Mouse (Mus musculus) C2C12 (cell line): Measurements from ENCODE around the gene Schip1. TPM values are rescaled to one million over a fixed set of nuclear protein-coding genes. Genes with fewer than 3 reads are reported as not detected.

Experiments used
- H3K27me3 ChIP-seq: one replicate; pipeline ENCODE4 v1.6.1; 2011; ENCODE audit not compliant: control insufficient read depth, insufficient read depth, insufficient read length
- H3K36me3 ChIP-seq: one replicate; pipeline ENCODE4 v1.6.1; 2011; ENCODE audit not compliant: control insufficient read depth, insufficient read depth
- H3K4me3 ChIP-seq: one replicate; pipeline ENCODE4 v1.5.1; 2011; ENCODE audit warnings: mild to moderate bottlenecking, control low read depth; ENCODE audit not compliant: poor library complexity, insufficient read depth, severe bottlenecking
- H3K79me2 ChIP-seq: one replicate; pipeline ENCODE4 v1.6.1; 2011; ENCODE audit not compliant: control insufficient read depth, insufficient read depth
- H3K79me3 ChIP-seq: one replicate; pipeline ENCODE4 v1.6.1; 2011; ENCODE audit warnings: low read depth, control low read depth
- H3ac ChIP-seq: one replicate; pipeline ENCODE3; 2011; ENCODE audit warnings: low read depth; ENCODE audit not compliant: control insufficient read depth, insufficient read length
- CEBPB ChIP-seq: IDR thresholded peaks from one replicate; pipeline ENCODE4 v1.6.1; 2011; ENCODE audit warnings: low read depth, mild to moderate bottlenecking, control low read depth, moderate library complexity
- CTCF ChIP-seq: IDR thresholded peaks from one replicate; pipeline ENCODE4 v1.5.1; 2011; ENCODE audit not compliant: control insufficient read depth, insufficient read depth, insufficient read length
- FOSL1 ChIP-seq: IDR thresholded peaks from one replicate; pipeline ENCODE4 v1.8.0; 2011; ENCODE audit warnings: mild to moderate bottlenecking, low read length; ENCODE audit not compliant: poor library complexity, insufficient read depth, severe bottlenecking
- MAX ChIP-seq: IDR thresholded peaks from one replicate; pipeline ENCODE4 v1.6.1; 2011; ENCODE audit warnings: mild to moderate bottlenecking, control low read depth
- MYOD1 ChIP-seq: IDR thresholded peaks from one replicate; pipeline ENCODE4 v1.6.1; 2011; ENCODE audit warnings: low read depth; ENCODE audit not compliant: control insufficient read depth, insufficient read length
- MYOG ChIP-seq: IDR thresholded peaks from one replicate; pipeline ENCODE4 v1.6.1; 2011; ENCODE audit not compliant: control insufficient read depth, insufficient read length; ENCODE audit errors: extremely low read depth
- USF1 ChIP-seq: IDR thresholded peaks from one replicate; pipeline ENCODE4 v1.6.1; 2011; ENCODE audit warnings: low read depth, mild to moderate bottlenecking, control low read depth, moderate library complexity
- polyA plus RNA-seq: library from polyadenylated mRNA; unstranded; fragments of >200 nt; fragmentation: generic; extraction: Trizol; gene quantifications from one replicate; pipeline ENCODE4 v1.2.1, GENCODE M21; 2012; ENCODE audit warnings: missing spikeins

Schip1 gene
- polyA plus RNA-seq, 1 experiment: 28.6 TPM

GRCm38 (mm10) chr3:68267905-68268304 lies 203.3 kb downstream of the Schip1 start:
- H3ac ChIP-seq: no peak overlapping the region
- H3K79me2 ChIP-seq: no peaks in the 10 kb centered on the region
- H3K79me3 ChIP-seq: no peaks in the 10 kb centered on the region
- no peaks in the 10 kb centered on the region for H3K27me3 ChIP-seq
- no peak for TF ChIP-seq FOSL1
- no peak for TF ChIP-seq CEBPB
- no peak for TF ChIP-seq MAX
- no peak for TF ChIP-seq CTCF
- TF ChIP-seq MYOD1: no peak
- no peak for TF ChIP-seq USF1
- TF ChIP-seq MYOG: no peak
- no peak overlapping the region for H3K4me3 ChIP-seq
- H3K36me3 ChIP-seq: no peaks in the 10 kb centered on the region

GRCm38 (mm10) chr3:68269251-68269650 lies 204.6 kb downstream of the Schip1 start:
- Histone ChIP-seq H3K79me2 (no peaks in the 10 kb centered on the region), H3K4me3 (no peak overlapping the region), H3K36me3 (no peaks in the 10 kb centered on the region), H3K27me3 (no peaks in the 10 kb centered on the region), H3K79me3 (no peaks in the 10 kb centered on the region), H3ac (no peak overlapping the region)
- TF ChIP-seq CEBPB (no peak), MYOD1 (no peak), CTCF (no peak), MAX (no peak), USF1 (no peak), FOSL1 (no peak), MYOG (no peak)

GRCm38 (mm10) chr3:68270246-68270645 lies 205.6 kb downstream of the Schip1 start:
- Histone ChIP-seq H3K27me3 (no peaks in the 10 kb centered on the region), H3K79me2 (no peaks in the 10 kb centered on the region), H3K4me3 (no peak overlapping the region), H3K36me3 (no peaks in the 10 kb centered on the region), H3K79me3 (no peaks in the 10 kb centered on the region), H3ac (no peak overlapping the region)
- TF ChIP-seq MYOG (no peak), USF1 (no peak), MYOD1 (no peak), MAX (no peak), FOSL1 (no peak)

DNA sequence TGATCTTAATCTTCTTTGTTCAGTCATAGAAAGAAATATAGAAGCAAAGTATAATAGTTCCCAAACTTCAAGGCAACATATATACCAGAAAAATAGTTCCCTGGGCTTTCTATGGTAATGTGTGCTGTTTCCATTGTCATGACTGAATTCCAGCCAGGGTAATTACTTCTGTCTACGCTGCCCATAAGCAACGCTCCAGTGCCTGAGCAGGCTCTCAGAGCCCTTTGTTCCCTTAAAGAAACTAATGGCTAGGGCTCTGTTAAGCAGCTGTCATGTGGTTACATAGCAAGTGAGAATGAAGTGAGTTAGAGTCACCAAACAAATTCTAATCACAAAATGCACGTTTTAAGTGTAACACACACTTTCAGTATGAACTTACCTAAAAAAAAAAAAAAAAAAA lies 206.9 kb downstream of the Schip1 start:
- Histone ChIP-seq H3K36me3 (no peaks in the 10 kb centered on the region), H3K4me3 (no peak overlapping the region), H3ac (no peak overlapping the region), H3K79me2 (no peaks in the 10 kb centered on the region), H3K79me3 (no peaks in the 10 kb centered on the region), H3K27me3 (no peaks in the 10 kb centered on the region)
- no peak for TF ChIP-seq CEBPB
- TF ChIP-seq CTCF: no peak

- TF ChIP-seq USF1: no peak
- no peak overlapping the region for H3K4me3 ChIP-seq
- H3K36me3 ChIP-seq: no peaks in the 10 kb centered on the region
- no peak overlapping the region for H3ac ChIP-seq
- no peaks in the 10 kb centered on the region for H3K79me2 ChIP-seq
- H3K27me3 ChIP-seq: no peaks in the 10 kb centered on the region
- H3K79me3 ChIP-seq: no peaks in the 10 kb centered on the region
These were observed 207.3 kb downstream of the Schip1 start for GRCm38 (mm10) chr3:68271881-68272280.

- no peak overlapping the region for H3K4me3 ChIP-seq
- TF ChIP-seq FOSL1 (no peak), MAX (no peak), USF1 (no peak), CEBPB (no peak), MYOD1 (no peak), MYOG (no peak), CTCF (no peak)
These were observed 218.4 kb downstream of the Schip1 start for GRCm38 (mm10) chr3:68282844-68283594.

DNA sequence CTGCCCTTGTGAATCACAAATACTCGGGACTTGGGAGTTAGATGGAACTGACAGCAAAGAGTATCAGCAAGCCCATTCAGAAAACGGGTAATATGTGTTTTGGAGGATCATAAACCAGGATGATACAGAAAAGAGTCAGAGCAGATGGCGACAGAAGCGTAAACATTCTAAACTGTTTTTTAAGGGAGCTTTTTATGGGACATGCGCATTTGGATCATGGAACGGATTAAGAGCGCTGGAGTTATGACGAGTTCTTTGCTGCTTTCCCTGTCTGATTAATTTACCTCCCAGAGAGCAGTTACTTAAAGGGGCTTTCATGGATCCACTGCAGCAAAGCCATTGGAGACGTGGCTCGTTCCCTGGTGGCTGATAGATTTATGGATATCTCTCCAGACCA lies 219.0 kb downstream of the Schip1 start:
- Histone ChIP-seq H3K27me3 (no peaks in the 10 kb centered on the region), H3ac (no peak overlapping the region), H3K36me3 (no peaks in the 10 kb centered on the region), H3K79me3 (no peaks in the 10 kb centered on the region), H3K79me2 (no peaks in the 10 kb centered on the region), H3K4me3 (no peak overlapping the region)
- TF ChIP-seq MYOG: no peak
- TF ChIP-seq FOSL1: no peak
- no peak for TF ChIP-seq CTCF
- TF ChIP-seq USF1: no peak
- TF ChIP-seq CEBPB: no peak
- TF ChIP-seq MYOD1: no peak
- TF ChIP-seq MAX: no peak

More at GRCm38 (mm10) chr3:68282844-68283594, 218.4 kb downstream of the Schip1 start:
- H3K79me2 ChIP-seq: no peaks in the 10 kb centered on the region
- no peak overlapping the region for H3ac ChIP-seq
- H3K79me3 ChIP-seq: no peaks in the 10 kb centered on the region
- no peaks in the 10 kb centered on the region for H3K36me3 ChIP-seq
- H3K27me3 ChIP-seq: no peaks in the 10 kb centered on the region
